Mouse (Mus musculus): ENCODE measurements around the gene Fosb.
A peak's percentile ranks its signal among the peaks of the same experiment; 100 is the strongest.
"Not testable (repeated sequence)": the region's sequence is repeated elsewhere in the genome, so short reads cannot be mapped to it uniquely, and the experiment has no call there.

Fosb gene

GRCm38 (mm10) chr7:19305796-19306765 lies 3.8 kb downstream of the Fosb start:
- DNase-seq: no peak

GRCm38 (mm10) chr7:19305413-19305735 lies 4.5 kb downstream of the Fosb start:
- DNase-seq: no peak

GRCm38 (mm10) chr7:19304501-19305412 lies 5.1 kb downstream of the Fosb start:
- DNase-seq: peak; percentile 13

- DNase-seq: peak; percentile 79
Observed at GRCm38 (mm10) chr7:19303770-19304169, 6.1 kb downstream of the Fosb start.

GRCm38 (mm10) chr7:19303046-19303305 lies 6.9 kb downstream of the Fosb start:
- no peak for DNase-seq

- no peak for DNase-seq
Observed at GRCm38 (mm10) chr7:19302264-19303045, 7.4 kb downstream of the Fosb start.

GRCm38 (mm10) chr7:19301461-19302263 lies 8.2 kb downstream of the Fosb start:
- DNase-seq: no peak

GRCm38 (mm10) chr7:19300501-19301421 lies 9.1 kb downstream of the Fosb start:
- peak; percentile 81 for DNase-seq

GRCm38 (mm10) chr7:19299194-19299593 lies 10.7 kb downstream of the Fosb start:
- DNase-seq: no peak

- DNase-seq: no peak
Observed at GRCm38 (mm10) chr7:19297794-19298193, 12.1 kb downstream of the Fosb start.

GRCm38 (mm10) chr7:19297034-19297433 lies 12.8 kb downstream of the Fosb start:
- DNase-seq: no peak

GRCm38 (mm10) chr7:19295503-19296185 lies 14.2 kb downstream of the Fosb start:
- DNase-seq: peak; percentile 99

- DNase-seq: no peak
Observed at GRCm38 (mm10) chr7:19290969-19291596, 18.8 kb downstream of the Fosb start.

GRCm38 (mm10) chr7:19284763-19285162 lies 25.1 kb downstream of the Fosb start:
- peak; percentile 66 for DNase-seq

- no peak for DNase-seq
Observed at GRCm38 (mm10) chr7:19283406-19283804, 26.4 kb downstream of the Fosb start.

- DNase-seq: peak; percentile 62
Observed at GRCm38 (mm10) chr7:19282791-19283405, 27.0 kb downstream of the Fosb start.

GRCm38 (mm10) chr7:19282385-19282784 lies 27.5 kb downstream of the Fosb start, which contains the start of gene Rtn2:
Gene Rtn2 (plus strand): TSS chr7:19282624.
- DNase-seq: peak; percentile 80

- not testable (repeated sequence) for DNase-seq
Observed at GRCm38 (mm10) chr7:19281680-19282304, 28.1 kb downstream of the Fosb start.

GRCm38 (mm10) chr7:19279581-19280114 lies 30.2 kb downstream of the Fosb start, which contains the start of gene Ppm1n:
Gene Ppm1n (minus strand): TSS chr7:19280064.
- no peak for DNase-seq
